Mouse (Mus musculus): Measurements from ENCODE around the gene Cnih4. TPM values are rescaled to one million over a fixed set of nuclear protein-coding genes. Genes with fewer than 3 reads are reported as not detected.
A peak's percentile ranks its signal among the peaks of the same experiment; 100 is the strongest.

Cnih4 gene
- polyA plus RNA-seq, 2 experiments from 2014 or later = 65.6 to 72.8 TPM

- no peak for ATAC-seq
These were observed 67.0 kb downstream of the Cnih4 start for GRCm38 (mm10) chr1:181211403-181211919.

DNA sequence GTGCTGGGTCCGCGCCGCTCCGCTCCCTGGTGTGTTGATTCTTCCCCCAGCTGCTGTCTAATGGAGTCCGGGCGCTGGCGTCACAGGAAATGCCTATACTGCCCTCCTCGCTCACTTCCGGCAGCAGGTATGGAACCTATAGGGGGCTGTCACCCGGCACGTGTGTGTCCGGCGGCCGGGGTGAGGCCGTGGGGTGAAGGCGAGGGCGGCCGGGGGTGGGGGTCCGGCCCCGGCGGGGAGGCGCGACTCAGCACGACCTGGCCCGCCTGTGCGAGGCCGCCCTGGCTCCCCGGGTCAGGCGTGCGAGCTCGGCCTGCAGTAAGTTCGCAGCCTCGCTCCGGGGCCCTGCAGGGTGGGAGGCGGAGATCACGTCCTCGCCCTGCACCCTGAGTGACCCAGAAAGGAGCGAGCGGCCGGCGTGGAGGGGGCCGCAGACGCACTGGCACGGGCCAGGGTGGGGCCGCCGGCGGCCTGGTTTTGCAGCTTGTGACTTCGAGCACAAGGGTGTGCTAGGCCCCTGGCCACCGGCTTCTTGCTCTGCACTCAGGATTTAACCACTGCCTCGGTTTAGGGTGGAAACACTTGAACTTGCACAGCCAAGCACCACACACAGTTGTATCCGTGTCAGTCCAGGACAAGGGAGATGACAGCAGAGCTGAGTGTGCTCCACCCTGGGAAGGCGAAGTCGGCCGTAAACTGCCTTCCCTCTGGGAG, 67.6 kb downstream of the Cnih4 start, which contains the start of gene Wdr26:
Gene Wdr26 (minus strand): TSS at position 82 of the 714 bp plus-strand sequence.
- ATAC-seq = peak; percentile 80

DNA sequence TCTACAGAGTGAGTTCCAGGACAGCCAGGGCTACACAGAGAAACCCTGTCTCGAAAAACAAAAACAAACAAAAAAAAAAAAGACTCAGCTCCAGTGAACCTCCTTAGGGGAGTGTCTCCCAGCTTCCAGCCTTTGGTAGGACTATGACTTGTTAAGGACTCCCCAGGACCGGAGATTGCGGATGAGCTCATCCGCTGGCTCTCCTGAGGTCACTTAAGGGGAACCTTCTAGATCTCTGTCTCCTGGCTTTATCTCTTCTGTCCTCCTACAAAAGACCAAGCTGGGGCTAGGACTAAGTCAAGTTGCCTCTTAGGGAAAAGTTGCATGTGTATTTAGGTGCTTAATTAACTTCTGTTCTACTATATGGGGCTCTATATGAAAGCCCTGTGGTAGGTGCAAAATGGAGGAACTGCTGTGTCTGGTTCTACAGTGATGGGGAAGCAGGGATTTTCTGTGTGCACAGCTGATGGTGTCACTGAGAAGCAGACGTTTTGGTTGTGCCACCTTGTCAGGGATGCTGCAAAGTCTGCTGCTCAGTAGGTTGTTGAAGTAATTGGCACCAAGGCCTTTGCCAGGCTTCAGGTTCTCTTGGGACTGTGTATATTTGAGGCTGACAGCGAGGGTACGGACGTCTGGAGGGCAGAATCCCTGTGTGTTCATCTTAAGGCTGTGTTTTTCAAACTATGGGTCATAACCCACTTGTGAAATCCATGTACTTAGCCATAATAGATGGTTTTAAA, 70.0 kb downstream of the Cnih4 start:
- ATAC-seq = no peak

DNA sequence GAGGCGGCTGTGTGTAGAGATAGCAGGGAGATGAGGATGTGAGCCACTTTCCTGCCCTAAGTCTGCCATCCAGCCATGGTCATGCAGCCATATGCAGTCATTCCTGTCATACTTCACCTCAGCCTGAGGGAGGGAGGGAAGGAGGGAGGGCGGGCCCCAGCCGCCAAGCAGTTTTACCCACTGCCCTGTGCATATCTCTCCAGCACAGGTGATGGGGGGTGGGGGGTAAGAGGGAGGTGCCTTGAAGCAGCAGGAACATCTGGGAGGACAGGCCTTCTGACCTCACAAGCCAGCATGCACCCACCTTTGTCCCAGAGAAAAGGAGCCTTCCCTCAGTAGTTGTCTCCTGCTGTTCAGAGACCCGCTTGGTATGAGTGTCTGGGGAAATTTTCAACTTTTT, 71.8 kb downstream of the Cnih4 start:
- no peak for ATAC-seq

Other genes with a start within 250 kb of the Cnih4 start
- gene Pycr2, start 240.4 kb upstream of the Cnih4 start, polyA plus RNA-seq (2017; shearing (Covaris generic)) = 10 to 100 TPM; 40.9 to 59.2 TPM
- not detected for gene Lefty1, start 209.7 kb upstream of the Cnih4 start, polyA plus RNA-seq (2017; shearing (Covaris generic))
- gene Tmem63a, start 202.3 kb upstream of the Cnih4 start, polyA plus RNA-seq (2017; shearing (Covaris generic)) = 10 to 100 TPM; 17.2 to 34.7 TPM
- gene Ephx1, start 123.8 kb upstream of the Cnih4 start, polyA plus RNA-seq (2017; shearing (Covaris generic)) = 100 to 1,000 TPM; 247 to 262 TPM
- gene 9130409I23Rik, start 93.5 kb upstream of the Cnih4 start, polyA plus RNA-seq (2017; shearing (Covaris generic)) = not detected
- gene Nvl, start 489 bp upstream of the Cnih4 start, polyA plus RNA-seq (2017; shearing (Covaris generic)) = 10 to 100 TPM; 36.4 to 43.5 TPM
- 10 to 100 TPM; 34.7 to 40.9 TPM for gene Wdr26, start 67.3 kb downstream of the Cnih4 start, polyA plus RNA-seq (2017; shearing (Covaris generic))
- gene Cnih3, start 207.9 kb downstream of the Cnih4 start, polyA plus RNA-seq (2017; shearing (Covaris generic)) = not detected

Data from CD4-positive, CD25-positive, alpha-beta regulatory T cell, adult 4 months (primary cell).